Mouse (Mus musculus): ENCODE data around the gene Gprasp1.
"Not testable (repeated sequence)": the region's sequence is repeated elsewhere in the genome, so short reads cannot be mapped to it uniquely, and the experiment has no call there.

Gprasp1 gene

DNA sequence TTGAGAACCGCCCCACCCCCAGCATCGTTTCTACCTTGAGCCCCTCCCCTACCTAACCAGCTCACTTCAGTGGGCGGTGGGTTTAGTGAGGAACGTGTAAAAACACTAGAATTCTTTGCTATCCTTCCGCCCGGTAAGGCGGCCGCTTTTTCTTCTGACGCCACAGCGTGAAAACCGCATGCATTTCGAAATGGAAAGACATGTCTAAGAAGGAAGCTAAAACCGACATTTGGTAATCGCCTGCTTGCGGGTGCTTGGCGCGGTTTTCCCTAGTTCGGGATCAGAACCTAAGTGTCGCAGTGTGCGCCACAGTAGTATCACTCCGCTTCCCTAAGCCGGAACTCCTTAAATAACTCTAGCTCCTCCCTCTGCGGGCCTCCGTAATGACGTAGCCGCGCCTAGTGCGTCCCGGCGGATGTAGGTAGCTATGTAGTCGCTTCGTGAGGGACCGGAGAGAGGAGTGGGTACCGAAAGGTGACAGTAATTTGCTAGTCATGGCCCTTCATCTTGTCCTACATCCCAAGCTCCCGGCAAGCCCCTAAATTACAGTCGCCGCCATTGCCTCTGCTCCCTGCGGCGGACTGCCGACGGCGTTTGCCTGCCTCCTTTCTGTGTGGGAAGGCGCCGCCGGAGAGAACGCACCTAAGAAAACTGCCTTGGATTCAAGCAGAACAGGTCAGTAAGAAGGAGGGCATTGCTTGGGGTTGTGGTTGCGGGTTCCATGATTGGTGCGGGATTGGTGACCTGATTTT is at the start of gene Gprasp1, which contains the start of gene Armcx5:
Gprasp1 (plus strand) TSS at position 430 of the 752 bp plus-strand sequence.
Armcx5 (plus strand) TSS at position 430 of the 752 bp plus-strand sequence.
- DNase-seq (ENCODE audit: low read depth, low spot score) = peak; percentile 98

DNA sequence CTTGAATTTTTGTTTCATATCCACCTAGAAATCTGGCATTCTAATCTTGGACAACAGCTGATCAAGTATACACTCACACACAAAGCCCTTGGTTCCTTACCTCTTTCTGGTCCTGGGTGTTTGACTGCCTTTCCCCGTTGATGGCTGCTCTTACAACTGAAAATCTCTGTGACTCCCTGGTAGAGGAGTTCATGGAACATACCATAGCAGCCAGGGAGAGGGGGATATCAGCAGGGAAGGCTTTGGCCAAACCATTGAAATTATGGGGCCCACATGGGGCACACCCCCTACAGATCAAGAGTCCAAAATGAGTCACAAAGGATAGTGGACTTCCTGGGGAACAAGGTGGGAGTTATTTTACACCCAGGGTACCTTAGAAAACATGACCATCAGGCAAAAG is 48.9 kb upstream of the Gprasp1 start, which contains the start of gene Tcp11x2:
Tcp11x2 (minus strand) TSS at position 158 of the 400 bp plus-strand sequence.
- DNase-seq (ENCODE audit: low read depth, low spot score) = no peak

- DNase-seq (ENCODE audit: low read depth, low spot score) = no peak
These were observed 39.4 kb upstream of the Gprasp1 start for GRCm38 (mm10) chrX:135703111-135703510.

DNA sequence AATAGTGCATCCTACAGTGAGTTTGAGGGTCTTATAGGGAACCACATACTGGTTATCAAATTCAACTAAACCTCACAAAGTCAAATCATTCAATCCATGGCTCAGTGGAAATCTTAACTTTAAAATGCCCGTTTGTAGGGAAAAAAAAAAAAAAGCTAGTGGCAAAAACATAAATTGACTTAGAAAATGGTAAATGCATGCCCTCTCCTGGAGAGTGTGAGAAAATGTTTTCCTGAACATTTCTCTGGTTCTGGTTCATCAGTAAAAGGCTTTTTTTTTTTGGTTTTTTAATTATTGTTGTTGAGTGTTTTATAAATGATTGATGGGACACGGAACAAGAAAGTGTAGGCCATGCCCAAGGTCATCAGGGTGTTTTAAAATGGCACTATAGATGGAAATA is 38.2 kb upstream of the Gprasp1 start:
- DNase-seq (ENCODE audit: low read depth, low spot score) = peak; percentile 22

GRCm38 (mm10) chrX:135712845-135713244 is 29.7 kb upstream of the Gprasp1 start:
- no peak for DNase-seq (ENCODE audit: low read depth, low spot score)

GRCm38 (mm10) chrX:135725161-135725560 is 17.4 kb upstream of the Gprasp1 start, which contains the start of gene Tmsb15a:
Gene Tmsb15a (minus strand): TSS chrX:135725261.
- no peak for DNase-seq (ENCODE audit: low read depth, low spot score)

DNA sequence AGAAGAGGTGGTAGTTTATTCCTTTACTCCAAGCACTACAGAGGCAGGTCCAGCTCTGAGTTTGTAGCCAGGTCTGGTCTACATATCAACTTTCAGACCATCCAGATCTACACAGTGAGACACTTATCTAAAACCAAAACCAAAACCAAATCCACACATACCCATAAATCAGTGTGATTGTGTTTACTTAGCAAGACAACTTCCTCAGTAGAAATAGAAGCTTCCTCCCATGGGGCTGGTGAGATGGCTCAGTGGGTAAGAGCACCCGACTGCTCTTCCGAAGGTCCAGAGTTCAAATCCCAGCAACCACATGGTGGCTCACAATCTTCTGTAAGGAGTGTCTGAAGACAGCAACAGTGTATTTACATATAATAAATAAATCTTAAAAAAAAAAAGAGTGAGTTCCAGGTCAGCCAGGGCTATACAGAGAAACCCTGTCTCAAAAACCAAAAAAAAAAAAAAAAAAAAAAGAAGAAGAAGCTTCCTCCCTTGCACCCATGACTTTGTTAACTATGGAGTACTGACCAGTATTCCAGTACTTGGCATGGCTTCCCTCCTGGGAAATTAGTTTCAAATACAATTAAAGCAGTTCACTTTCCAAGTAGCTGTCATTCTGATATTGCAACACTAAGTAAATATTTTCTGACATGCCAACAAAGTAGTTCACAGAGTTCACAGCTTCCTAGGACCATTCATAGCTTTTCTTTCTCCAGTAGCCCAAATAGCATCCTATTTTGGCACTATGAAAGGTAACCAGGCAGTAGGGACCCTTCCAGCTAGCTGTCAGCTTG is 3.6 kb upstream of the Gprasp1 start:
- no peak for DNase-seq (ENCODE audit: low read depth, low spot score)

DNA sequence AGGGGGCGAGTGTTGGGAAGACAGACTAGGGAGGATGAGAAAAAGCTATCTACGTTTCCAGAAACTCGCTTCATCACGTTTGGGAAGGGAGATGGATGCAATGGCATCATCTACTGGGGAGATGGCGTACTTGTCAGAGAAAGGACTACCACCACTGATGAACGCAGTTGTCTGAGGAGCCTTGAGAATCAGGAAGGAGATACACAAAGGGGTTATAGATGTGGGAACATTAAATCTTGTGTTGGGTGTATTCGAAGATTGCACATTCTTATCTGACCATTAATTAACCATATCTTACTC is 473 bp downstream of the Gprasp1 start:
- DNase-seq (ENCODE audit: low read depth, low spot score) = peak; percentile 41

GRCm38 (mm10) chrX:135745376-135745775 is 2.8 kb downstream of the Gprasp1 start:
- not testable (repeated sequence) for DNase-seq (ENCODE audit: low read depth, low spot score)

- peak; percentile 83 for DNase-seq (ENCODE audit: low read depth, low spot score)
These were observed 10.3 kb downstream of the Gprasp1 start for GRCm38 (mm10) chrX:135752832-135753231.

- peak; percentile 65 for DNase-seq (ENCODE audit: low read depth, low spot score)
These were observed 19.2 kb downstream of the Gprasp1 start for GRCm38 (mm10) chrX:135761707-135762106.

- DNase-seq (ENCODE audit: low read depth, low spot score) = no peak
These were observed 25.6 kb downstream of the Gprasp1 start for GRCm38 (mm10) chrX:135768043-135768548.

DNA sequence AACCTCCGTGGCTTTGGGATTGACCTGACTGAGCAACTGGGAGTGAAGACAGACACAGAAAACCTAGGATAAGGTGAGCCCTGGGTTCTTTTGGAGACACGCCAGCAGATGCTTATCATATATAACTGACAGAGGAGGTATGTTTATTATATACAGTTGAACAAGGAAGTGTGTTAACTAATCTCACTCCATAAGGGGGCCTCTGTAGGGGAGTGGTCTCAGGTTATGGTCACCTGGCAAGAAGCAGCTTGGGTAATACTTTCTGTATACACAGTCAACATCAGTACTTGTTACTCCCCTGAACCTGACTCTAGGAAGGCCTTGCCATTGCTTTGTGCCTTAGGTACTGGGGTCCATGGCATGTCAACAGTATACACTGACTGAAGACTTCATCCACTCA is 26.0 kb downstream of the Gprasp1 start:
- DNase-seq (ENCODE audit: low read depth, low spot score) = no peak

GRCm38 (mm10) chrX:135791536-135791935 is 49.0 kb downstream of the Gprasp1 start:
- no peak for DNase-seq (ENCODE audit: low read depth, low spot score)

- peak; percentile 60 for DNase-seq (ENCODE audit: low read depth, low spot score)
These were observed 49.8 kb downstream of the Gprasp1 start for GRCm38 (mm10) chrX:135792326-135792725.

- DNase-seq (ENCODE audit: low read depth, low spot score) = peak; percentile 78
These were observed 53.2 kb downstream of the Gprasp1 start for GRCm38 (mm10) chrX:135795591-135796304.

DNA sequence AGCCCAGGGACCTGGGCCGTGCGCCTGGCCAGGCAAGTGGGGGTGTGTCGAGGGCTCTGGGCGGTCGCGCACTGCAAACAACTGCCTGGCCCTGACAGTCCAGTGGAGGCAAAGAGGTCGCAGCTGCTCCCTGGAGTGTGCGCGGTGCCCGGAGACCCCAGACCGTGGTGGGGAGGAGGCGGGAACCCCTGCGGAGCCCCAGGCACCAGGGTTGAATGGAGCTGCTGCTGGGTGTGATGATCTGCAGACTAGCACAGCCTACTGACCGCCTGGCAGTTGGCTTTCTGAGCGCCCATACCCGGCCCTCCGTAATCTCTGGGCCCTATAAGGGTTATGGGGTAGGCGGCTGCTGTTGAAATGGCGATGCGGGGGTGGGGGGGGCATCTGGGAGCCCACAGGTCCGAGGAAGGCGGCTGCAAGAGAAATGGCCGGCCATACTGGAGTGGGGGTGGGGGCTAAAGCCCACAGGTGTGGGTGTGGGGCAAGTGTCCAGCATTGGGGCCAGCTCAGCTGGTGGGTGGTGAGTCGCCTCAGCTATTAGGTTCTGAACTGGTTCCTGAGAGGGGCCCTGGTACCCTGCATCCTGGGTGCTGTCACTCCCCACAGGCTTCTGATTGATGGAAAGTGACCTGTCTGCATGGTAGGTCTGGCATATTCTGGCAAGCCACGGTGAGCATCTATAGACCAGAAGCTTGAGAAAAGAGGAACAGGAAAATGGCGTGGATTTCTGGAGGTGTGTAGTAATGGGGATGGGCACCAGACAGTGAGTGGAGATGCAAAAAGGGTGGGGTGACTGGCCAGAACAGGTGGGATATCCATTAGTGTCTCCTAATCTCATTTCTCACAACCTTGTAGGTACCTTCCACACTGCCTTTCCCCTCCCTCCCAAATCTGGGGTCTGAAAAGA is 54.0 kb downstream of the Gprasp1 start:
- DNase-seq (ENCODE audit: low read depth, low spot score) = peak; percentile 22

DNA sequence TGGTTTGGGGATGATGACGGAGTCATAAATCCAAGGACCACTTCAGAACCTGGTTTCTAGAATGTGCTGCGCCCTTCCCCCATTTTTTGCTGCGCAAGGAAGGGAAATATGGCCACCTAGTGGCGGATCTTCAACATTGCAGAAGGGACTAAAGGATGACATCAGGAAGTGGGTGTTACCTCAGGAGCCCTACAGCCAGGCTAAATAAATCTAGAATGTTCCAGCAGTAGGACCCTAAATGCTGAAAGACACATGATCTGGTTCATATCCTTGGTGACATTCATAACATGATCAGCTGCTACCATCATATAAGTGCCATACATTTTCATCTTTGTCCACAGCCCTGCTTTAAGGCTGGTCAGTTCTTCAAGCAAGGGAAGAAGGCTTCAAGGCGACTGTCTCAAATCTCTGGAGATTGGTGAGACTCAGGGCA is 54.7 kb downstream of the Gprasp1 start, which contains the start of gene Bhlhb9:
Bhlhb9 (plus strand) TSS at position 383 of the 433 bp plus-strand sequence.
- DNase-seq (ENCODE audit: low read depth, low spot score) = peak; percentile 88

- DNase-seq (ENCODE audit: low read depth, low spot score) = no peak
These were observed 61.6 kb downstream of the Gprasp1 start for GRCm38 (mm10) chrX:135804149-135804548.

DNA sequence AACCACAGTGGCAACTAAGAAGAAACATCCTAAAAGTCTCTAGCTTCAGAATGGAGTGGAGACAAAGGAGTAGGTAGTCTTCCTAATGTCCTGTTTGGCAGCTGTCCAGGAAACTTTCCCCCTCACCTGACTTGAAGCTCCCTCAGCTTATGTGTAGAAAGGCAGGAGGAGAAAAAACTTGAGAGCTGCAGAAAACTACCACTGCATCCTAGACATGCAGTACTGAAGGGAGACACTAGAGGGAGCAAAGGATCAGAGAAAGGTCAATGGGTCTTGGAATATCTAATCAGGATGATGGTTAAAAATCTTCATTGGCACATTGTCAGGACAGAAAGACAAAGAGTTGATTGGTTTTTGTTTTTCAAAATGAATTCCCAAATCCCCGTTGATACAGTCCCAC is 63.2 kb downstream of the Gprasp1 start:
- DNase-seq (ENCODE audit: low read depth, low spot score) = peak; percentile 62

GRCm38 (mm10) chrX:135835896-135836295 is 93.4 kb downstream of the Gprasp1 start:
- DNase-seq (ENCODE audit: low read depth, low spot score) = not testable (repeated sequence)

Data from brain, adult 2 months (tissue).